Mouse (Mus musculus) common myeloid progenitor, adult 5-6 weeks (primary cell): ENCODE data around the gene Trim44. TPM values are rescaled to one million over a fixed set of nuclear protein-coding genes. Genes with fewer than 3 reads are reported as not detected.
A peak's percentile ranks its signal among the peaks of the same experiment; 100 is the strongest.

Source experiments
- ATAC-seq: replicated peaks from 2 replicates; pipeline ENCODE4 v1.8.0; 2016; ENCODE audit warnings: low read depth, mild to moderate bottlenecking, moderate TSS enrichment, inconsistent platforms; ENCODE audit not compliant: poor library complexity, severe bottlenecking
- total RNA-seq: library from RNA; stranded (forward); fragments of 200-1000, 187-1606 nt; gene quantifications from 2 replicates; pipeline ENCODE4 v1.2.3, GENCODE M21; 2017

The Trim44 gene
- total RNA-seq, 1 experiment from 2014 or later: 69.2 TPM

GRCm38 (mm10) chr2:102294827-102295270 is 112.8 kb downstream of the Trim44 start:
- ATAC-seq: no peak

GRCm38 (mm10) chr2:102293181-102293580 is 114.4 kb downstream of the Trim44 start:
- no peak for ATAC-seq

- no peak for ATAC-seq
Observed at GRCm38 (mm10) chr2:102292051-102292450, 115.6 kb downstream of the Trim44 start.

- no peak for ATAC-seq
Observed at GRCm38 (mm10) chr2:102291533-102291932, 116.1 kb downstream of the Trim44 start.

GRCm38 (mm10) chr2:102290041-102290440 is 117.6 kb downstream of the Trim44 start:
- ATAC-seq: peak; percentile 89

GRCm38 (mm10) chr2:102288676-102289075 is 119.0 kb downstream of the Trim44 start:
- ATAC-seq: no peak

GRCm38 (mm10) chr2:102287369-102287768 is 120.3 kb downstream of the Trim44 start:
- ATAC-seq: no peak

- no peak for ATAC-seq
Observed at GRCm38 (mm10) chr2:102282081-102282480, 125.5 kb downstream of the Trim44 start.

- no peak for ATAC-seq
Observed at GRCm38 (mm10) chr2:102279779-102280178, 127.8 kb downstream of the Trim44 start.

GRCm38 (mm10) chr2:102277946-102278345 is 129.7 kb downstream of the Trim44 start:
- peak; percentile 89 for ATAC-seq

- ATAC-seq: no peak
Observed at GRCm38 (mm10) chr2:102273280-102273679, 134.3 kb downstream of the Trim44 start.

- no peak for ATAC-seq
Observed at GRCm38 (mm10) chr2:102267582-102268339, 139.9 kb downstream of the Trim44 start.

- ATAC-seq: no peak
Observed at GRCm38 (mm10) chr2:102266911-102267310, 140.7 kb downstream of the Trim44 start.

GRCm38 (mm10) chr2:102259139-102259538 is 148.5 kb downstream of the Trim44 start:
- ATAC-seq: peak; percentile 62

GRCm38 (mm10) chr2:102258682-102259081 is 148.9 kb downstream of the Trim44 start:
- ATAC-seq: no peak

GRCm38 (mm10) chr2:102257964-102258605 is 149.5 kb downstream of the Trim44 start:
- ATAC-seq: peak; percentile 36; the same call in 1 of the 2 replicates

- ATAC-seq: no peak
Observed at GRCm38 (mm10) chr2:102256591-102257335, 150.9 kb downstream of the Trim44 start.

GRCm38 (mm10) chr2:102256100-102256499 is 151.5 kb downstream of the Trim44 start:
- ATAC-seq: no peak

GRCm38 (mm10) chr2:102253204-102253603 is 154.4 kb downstream of the Trim44 start:
- ATAC-seq: no peak

GRCm38 (mm10) chr2:102252651-102253050 is 155.0 kb downstream of the Trim44 start:
- no peak for ATAC-seq
